Mouse (Mus musculus) liver, embryonic 14.5 days (tissue): ENCODE measurements around the gene Chaf1a. TPM values are rescaled to one million over a fixed set of nuclear protein-coding genes. Genes with fewer than 3 reads are reported as not detected.

Source experiments
- ATAC-seq: fragments of 200-750 bp; cut with Nextera tagmentation; 2 replicates; pipeline ENCODE4 v1.8.0; 2017; ENCODE audit warnings: moderate number of reproducible peaks, mild to moderate bottlenecking, moderate library complexity; ENCODE audit not compliant: insufficient read depth
- DNase-seq, 3 experiments: peaks; one replicate each; pipeline ENCODE4 v3.0.0-alpha.2; 2012 to 2013; ENCODE audit warnings: low read depth in 3 of 3, low spot score in 3 of 3
- H3K27ac ChIP-seq: fragments of 300-500 bp; sonication (generic); 2 replicates; pipeline ENCODE4 v1.5.1; 2014; ENCODE audit warnings: moderate library complexity, mild to moderate bottlenecking, control low read depth, inconsistent platforms
- H3K27me3 ChIP-seq: fragments of 300-500 bp; sonication (generic); 2 replicates; pipeline ENCODE4 v1.6.1; 2014; ENCODE audit warnings: mild to moderate bottlenecking, low read length, moderate library complexity; ENCODE audit not compliant: control insufficient read depth, insufficient read depth
- H3K36me3 ChIP-seq: fragments of 300-500 bp; sonication (generic); replicated peaks from 2 replicates; pipeline ENCODE4 v1.6.1; 2014; ENCODE audit warnings: low read depth; ENCODE audit not compliant: control insufficient read depth, insufficient read depth
- H3K4me1 ChIP-seq, 2 experiments: fragments of 200-500 bp in 1 of 2; fragments of 300-500 bp in 1 of 2; sonication (generic) in 1 of 2; replicated peaks; 2 replicates each; pipeline ENCODE4 v1.6.1; 2012 to 2014; ENCODE audit warnings: antibody characterized with exemption in 1 of 2, inconsistent platforms in 1 of 2, low read length in 1 of 2; ENCODE audit not compliant: control insufficient read depth in 2 of 2, insufficient read depth in 2 of 2
- H3K4me2 ChIP-seq: fragments of 300-500 bp; sonication (generic); 2 replicates; pipeline ENCODE4 v1.6.1; 2014; ENCODE audit warnings: low read depth, mild to moderate bottlenecking, control low read depth, moderate library complexity
- H3K4me3 ChIP-seq, 2 experiments: fragments of 200-500 bp in 1 of 2; fragments of 300-500 bp in 1 of 2; sonication (generic) in 1 of 2; 2 replicates each; pipeline ENCODE4 v1.5.1; 2012 to 2014; ENCODE audit warnings: low read depth in 2 of 2, low read length in 2 of 2, mild to moderate bottlenecking in 2 of 2, control low read depth in 1 of 2, inconsistent platforms in 1 of 2, moderate library complexity in 1 of 2; ENCODE audit not compliant: insufficient read depth in 1 of 2
- H3K9ac ChIP-seq: fragments of 300-500 bp; sonication (generic); replicated peaks from 2 replicates; pipeline ENCODE4 v1.6.1; 2014; ENCODE audit warnings: mild to moderate bottlenecking, control low read depth, moderate library complexity
- H3K9me3 ChIP-seq: fragments of 300-500 bp; sonication (generic); 2 replicates; pipeline ENCODE4 v1.6.1; 2016; ENCODE audit warnings: low read length, mixed read lengths; ENCODE audit not compliant: control insufficient read depth
- CTCF ChIP-seq: IDR thresholded peaks from 2 replicates; pipeline ENCODE4 v1.5.1; 2016; ENCODE audit warnings: antibody characterized with exemption, low read depth, control low read depth
- EP300 ChIP-seq: IDR thresholded peaks from 2 replicates; pipeline ENCODE4 v1.6.1; 2016; ENCODE audit warnings: antibody characterized with exemption, low read depth
- WGBS: fragments of 180-500 bp; shearing (Covaris S2); extraction: QIAGEN DNeasy Blood & Tissue Kit; methylation state at CpG from one replicate; pipeline ENCODE4 v1.1.7; 2014; ENCODE audit not compliant: insufficient replicate concordance; 5-methylcytosine and 5-hydroxymethylcytosine counted together
- polyA plus RNA-seq, 2 experiments: library from polyadenylated mRNA; depleted of rRNA in 1 of 2; stranded (reverse) in 1 of 2; unstranded in 1 of 2; fragments of >200 nt; fragmentation: Nextera tagmentation in 1 of 2; extraction: Ambion mirVana in 1 of 2; gene quantifications; 2 replicates each; pipeline versions ENCODE4 v1.2.1 to v1.2.3; 2012 to 2014

Chaf1a gene
- polyA plus RNA-seq (2012; rRNA removed) (10.8 and 14.6 TPM in 2 replicates), polyA plus RNA-seq (2014; fragmentation: Nextera tagmentation; extraction: Ambion mirVana) (10.2 and 13.0 TPM in 2 replicates)

GRCm38 (mm10) chr17:56040030-56040856 lies at the start of gene Chaf1a:
Chaf1a (plus strand) TSS chr17:56040439.
- Histone ChIP-seq H3K4me1 (peaks cover 10 to 19% of the 10 kb centered on the region in 2 experiments), H3K27me3 (no peaks in the 10 kb centered on the region), H3K27ac (peak within 1 kb of the TSS; percentile 78), H3K4me2 (peak within 1 kb of the TSS; percentile 91), H3K4me3 (peak within 1 kb of the TSS; percentile 90 to 97), H3K9me3 (no peaks in the 10 kb centered on the region), H3K36me3 (peaks cover 20% of the 10 kb centered on the region), H3K9ac (peak within 1 kb of the TSS; percentile 87)
- WGBS = under 1% methylated on average over 53 of the region's 68 CpGs
- DNase-seq (peak; percentile 98 to 99 (median 98)), ATAC-seq (peak; percentile 75)
- TF ChIP-seq EP300 = peak; percentile 54; the same call in 1 of the 2 replicates
- TF ChIP-seq CTCF = no peak

GRCm38 (mm10) chr17:55996007-55996406 lies 44.2 kb upstream of the Chaf1a start:
- no peaks in the 10 kb centered on the region for H3K36me3 ChIP-seq
- WGBS = 77% methylated on average over 15 of the region's 15 CpGs
- no peak overlapping the region for H3K4me2 ChIP-seq
- no peaks in the 10 kb centered on the region for H3K9me3 ChIP-seq
- no peaks in the 10 kb centered on the region for H3K27me3 ChIP-seq
- no peak overlapping the region for H3K4me3 ChIP-seq
- H3K27ac ChIP-seq = no peak overlapping the region
- no peak for TF ChIP-seq EP300
- no peak for TF ChIP-seq CTCF
- DNase-seq (no peak), ATAC-seq (no peak)
- no peak overlapping the region for H3K9ac ChIP-seq
- no peaks in the 10 kb centered on the region for H3K4me1 ChIP-seq

GRCm38 (mm10) chr17:55999794-56000499 lies 40.3 kb upstream of the Chaf1a start:
- no peaks in the 10 kb centered on the region for H3K27me3 ChIP-seq
- 11% methylated on average over 30 of the region's 30 CpGs for WGBS
- H3K27ac ChIP-seq = no peak overlapping the region
- TF ChIP-seq CTCF (no peak), EP300 (no peak)
- no peak overlapping the region for H3K9ac ChIP-seq
- no peak overlapping the region for H3K4me3 ChIP-seq
- no peaks in the 10 kb centered on the region for H3K4me1 ChIP-seq
- peak overlapping the region; percentile 31; the same call in 1 of the 2 replicates for H3K4me2 ChIP-seq
- no peaks in the 10 kb centered on the region for H3K36me3 ChIP-seq
- ATAC-seq = no peak
- H3K9me3 ChIP-seq = no peaks in the 10 kb centered on the region
- DNase-seq = no peak

- DNase-seq = no peak
- WGBS = 45% methylated on average over 3 of the region's 3 CpGs
- no peak for TF ChIP-seq CTCF
- no peak for TF ChIP-seq EP300
- peaks cover 0 to 6% of the 10 kb centered on the region in 2 experiments; a peak in 2 of 4 replicates for H3K4me1 ChIP-seq
- H3K36me3 ChIP-seq = no peaks in the 10 kb centered on the region
- no peak for ATAC-seq
- H3K9me3 ChIP-seq = no peaks in the 10 kb centered on the region
- H3K27ac ChIP-seq = no peak overlapping the region
- H3K9ac ChIP-seq = no peak overlapping the region
- H3K27me3 ChIP-seq = no peaks in the 10 kb centered on the region
- no peak overlapping the region for H3K4me3 ChIP-seq
- H3K4me2 ChIP-seq = no peak overlapping the region
Observed at GRCm38 (mm10) chr17:56003000-56003399, 37.2 kb upstream of the Chaf1a start.
